Mouse (Mus musculus): Measurements from ENCODE around the gene Tom1l1.
"Not testable (repeated sequence)": the region's sequence is repeated elsewhere in the genome, so short reads cannot be mapped to it uniquely, and the experiment has no call there.

Tom1l1 gene

DNA sequence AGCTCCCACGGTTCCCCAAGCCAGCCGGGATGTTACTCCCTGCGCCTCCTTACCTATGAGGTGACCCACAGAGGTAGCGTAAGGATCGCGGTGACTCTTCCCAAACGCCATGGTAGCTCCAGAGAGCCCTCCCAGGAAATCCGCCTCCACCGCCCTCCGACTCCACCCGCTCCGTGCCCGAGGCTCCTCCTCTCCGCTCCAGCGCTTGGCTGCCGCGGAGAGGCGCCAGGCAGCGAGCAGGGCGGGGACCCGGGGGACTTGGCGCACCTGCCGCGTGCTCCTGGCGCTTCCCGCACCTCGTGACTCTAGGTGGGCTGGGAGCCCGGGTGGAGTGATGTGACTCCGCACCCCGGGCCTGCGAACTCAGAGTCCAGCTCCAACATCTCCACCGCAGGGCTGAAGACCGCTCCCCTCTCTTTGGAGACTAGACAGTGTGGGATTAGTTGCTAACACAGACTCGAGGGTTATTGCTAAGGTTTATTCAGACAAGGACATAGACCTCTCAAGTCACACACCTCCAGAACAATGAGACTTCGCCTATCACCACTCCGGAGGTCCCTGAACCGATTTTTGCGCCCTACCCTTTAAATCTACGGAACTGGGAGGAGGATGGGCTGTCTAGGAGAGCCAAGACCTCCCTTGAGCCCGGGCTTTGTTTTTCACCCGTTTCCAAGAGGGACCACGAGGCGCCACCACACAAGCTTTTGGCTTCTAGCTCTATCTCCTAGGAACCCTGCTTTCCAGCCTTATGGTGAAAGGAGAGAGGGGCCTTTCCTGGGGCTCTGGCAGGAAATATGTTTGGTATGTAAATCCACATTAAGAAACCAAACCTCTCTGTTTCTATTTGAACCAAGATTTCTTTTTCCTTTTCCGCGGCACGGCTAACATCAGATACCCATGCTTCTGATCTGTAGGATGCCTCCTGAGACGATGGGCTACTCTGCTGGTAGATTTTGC lies at the start of gene Tom1l1:
Tom1l1 (minus strand) TSS at position 907 of the 957 bp plus-strand sequence.
- DNase-seq (ENCODE audit: low read depth, low spot score), result peak; percentile 79

DNA sequence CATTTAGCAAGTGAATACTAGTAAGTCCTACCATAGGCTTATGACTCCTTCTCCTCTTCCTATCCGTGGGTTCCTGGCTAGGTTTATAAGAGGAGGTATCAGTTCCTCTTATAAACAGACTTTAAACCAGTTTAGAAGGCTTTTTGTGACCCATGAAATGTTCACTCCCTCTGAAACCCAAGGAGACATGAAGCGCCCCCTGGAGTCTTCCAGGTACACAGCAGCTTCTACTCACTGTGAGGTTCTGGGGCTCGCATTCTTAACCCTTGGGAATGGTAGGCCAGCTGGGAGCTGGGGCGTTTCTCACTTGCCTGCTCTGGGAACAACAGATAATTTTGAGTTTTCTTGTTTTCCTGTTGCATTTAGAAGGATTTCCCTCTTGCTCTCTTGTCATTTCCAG lies 45.4 kb upstream of the Tom1l1 start:
- peak; percentile 32 for DNase-seq (ENCODE audit: low read depth, low spot score)

DNA sequence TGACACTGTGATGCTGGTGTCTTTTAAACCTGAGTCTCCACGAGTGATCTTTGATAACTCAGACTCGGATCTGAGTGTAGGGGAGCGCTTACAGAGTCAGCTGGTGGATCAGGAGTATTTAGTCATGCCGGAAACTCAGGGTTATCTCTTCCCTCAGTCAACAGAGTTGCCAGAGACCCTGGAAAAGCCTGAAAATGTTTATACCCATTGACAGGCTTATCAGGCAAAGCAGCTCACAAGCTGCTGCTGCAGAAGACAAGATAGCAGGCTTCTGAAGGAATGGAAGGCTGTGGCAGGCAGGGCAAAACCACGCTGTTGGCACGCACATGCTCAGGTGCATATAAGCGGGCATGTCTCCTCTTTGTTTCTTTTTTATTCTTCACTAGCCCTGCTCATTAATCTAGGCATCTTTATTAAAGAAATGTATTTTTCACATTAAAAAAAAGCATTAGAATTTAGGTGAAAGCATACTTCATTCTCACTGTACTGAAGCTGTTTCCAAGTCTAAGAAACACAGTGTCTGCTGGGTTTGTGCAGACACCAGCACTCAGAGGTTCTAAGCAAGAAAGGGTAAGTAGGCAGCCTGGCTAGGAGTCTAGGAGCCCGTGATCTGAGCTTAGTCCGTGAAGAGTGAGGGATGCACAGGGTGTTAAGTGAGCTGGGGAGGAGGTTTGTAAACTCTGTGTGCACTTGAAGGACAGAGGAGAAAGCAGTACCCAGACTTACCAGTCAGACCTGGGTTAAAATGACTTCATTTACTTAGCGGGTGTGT lies 39.4 kb upstream of the Tom1l1 start:
- DNase-seq (ENCODE audit: low read depth, low spot score), result no peak

DNA sequence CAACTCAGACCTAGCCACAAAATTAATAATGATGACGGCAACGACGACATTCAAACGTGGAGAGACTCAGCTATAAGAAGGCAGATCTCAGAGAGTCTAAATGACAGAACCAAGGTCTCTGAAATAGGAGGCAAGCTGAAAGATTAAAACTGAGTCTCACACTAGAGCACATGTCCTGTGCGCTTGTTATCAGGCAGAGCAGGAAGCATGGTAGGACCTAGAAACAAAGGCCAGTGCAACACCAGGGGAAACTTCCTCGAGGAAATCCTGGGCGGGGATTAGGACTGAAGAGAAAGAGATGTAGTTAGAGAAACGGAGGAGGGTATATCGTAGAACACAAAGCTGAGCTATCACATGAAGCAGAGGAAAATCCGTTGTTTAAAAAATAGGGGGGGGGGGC lies 38.6 kb upstream of the Tom1l1 start:
- DNase-seq (ENCODE audit: low read depth, low spot score), result no peak

DNA sequence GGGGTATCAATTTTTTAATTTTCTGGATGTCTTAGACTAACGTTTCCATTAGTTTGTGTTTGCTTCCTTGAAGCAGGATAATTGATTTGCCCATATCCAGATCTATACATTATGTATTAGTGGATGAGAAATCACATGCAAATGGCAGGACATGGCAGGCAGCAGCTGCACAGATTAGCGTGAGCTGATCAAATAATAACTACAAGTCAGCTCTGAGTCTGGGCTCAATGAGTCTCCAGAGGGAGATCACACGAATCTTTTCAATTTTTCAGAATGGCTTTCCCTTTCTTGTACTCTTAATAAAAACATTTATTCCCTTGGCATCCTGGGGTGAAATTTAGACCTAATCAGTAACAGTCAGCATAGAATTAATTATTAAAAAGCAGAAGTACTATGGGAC lies 34.1 kb upstream of the Tom1l1 start:
- no peak for DNase-seq (ENCODE audit: low read depth, low spot score)

DNA sequence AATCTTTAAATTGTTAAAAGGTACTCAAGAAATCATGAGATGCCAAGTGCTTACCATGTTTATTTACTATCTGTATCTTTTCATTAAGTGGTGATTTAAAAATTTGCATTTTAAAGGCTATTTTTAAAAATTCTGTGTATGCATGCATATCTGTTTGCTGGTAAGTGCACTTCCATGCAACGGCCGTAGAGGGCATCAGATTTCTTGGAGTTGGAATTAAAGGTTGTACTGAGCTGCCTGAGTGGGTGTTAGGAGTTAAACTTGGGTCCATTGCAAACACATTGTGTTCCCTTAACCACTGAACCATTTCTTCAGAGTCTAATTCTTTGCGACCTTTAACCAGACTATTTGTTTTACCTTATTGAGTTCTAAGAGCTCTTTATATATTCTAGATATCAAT lies 29.6 kb upstream of the Tom1l1 start:
- DNase-seq (ENCODE audit: low read depth, low spot score), result no peak

DNA sequence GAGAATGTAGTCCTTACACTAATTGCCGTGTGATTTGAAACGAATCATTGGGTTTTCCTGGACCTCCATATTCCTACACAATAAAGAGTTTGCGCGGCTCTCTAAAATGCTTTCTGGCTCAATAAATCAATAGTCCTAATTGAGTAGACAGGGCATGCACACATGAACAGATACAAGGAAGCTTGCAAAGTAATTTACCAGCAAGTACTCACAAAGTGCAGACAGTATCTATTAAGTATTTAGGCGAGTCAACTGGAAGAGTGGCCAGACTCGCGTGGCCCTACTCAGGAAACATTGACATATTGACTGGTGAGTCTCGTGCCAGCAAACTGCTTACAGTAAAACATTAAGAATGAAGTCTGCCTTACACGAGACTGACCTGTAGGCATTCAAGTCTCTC lies 23.4 kb upstream of the Tom1l1 start:
- no peak for DNase-seq (ENCODE audit: low read depth, low spot score)

DNA sequence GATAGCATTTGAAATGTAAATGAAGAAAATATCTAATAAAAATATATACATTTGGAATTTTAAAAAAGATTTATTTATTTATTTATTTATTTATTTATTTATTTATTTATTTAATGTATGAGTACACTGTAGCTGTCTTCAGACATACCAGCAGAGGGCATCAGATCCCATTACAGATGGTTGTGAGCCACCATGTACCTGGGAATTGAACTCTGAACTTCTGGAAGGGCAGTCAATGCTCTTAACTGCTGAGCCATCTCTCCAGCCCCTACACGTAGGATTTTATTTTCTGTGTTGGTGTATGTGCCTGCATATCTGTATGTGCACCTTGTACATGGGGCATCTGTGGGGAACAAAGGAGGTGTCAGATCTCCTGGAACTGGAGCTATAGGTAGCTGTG lies 19.0 kb upstream of the Tom1l1 start:
- not testable (repeated sequence) for DNase-seq (ENCODE audit: low read depth, low spot score)

DNA sequence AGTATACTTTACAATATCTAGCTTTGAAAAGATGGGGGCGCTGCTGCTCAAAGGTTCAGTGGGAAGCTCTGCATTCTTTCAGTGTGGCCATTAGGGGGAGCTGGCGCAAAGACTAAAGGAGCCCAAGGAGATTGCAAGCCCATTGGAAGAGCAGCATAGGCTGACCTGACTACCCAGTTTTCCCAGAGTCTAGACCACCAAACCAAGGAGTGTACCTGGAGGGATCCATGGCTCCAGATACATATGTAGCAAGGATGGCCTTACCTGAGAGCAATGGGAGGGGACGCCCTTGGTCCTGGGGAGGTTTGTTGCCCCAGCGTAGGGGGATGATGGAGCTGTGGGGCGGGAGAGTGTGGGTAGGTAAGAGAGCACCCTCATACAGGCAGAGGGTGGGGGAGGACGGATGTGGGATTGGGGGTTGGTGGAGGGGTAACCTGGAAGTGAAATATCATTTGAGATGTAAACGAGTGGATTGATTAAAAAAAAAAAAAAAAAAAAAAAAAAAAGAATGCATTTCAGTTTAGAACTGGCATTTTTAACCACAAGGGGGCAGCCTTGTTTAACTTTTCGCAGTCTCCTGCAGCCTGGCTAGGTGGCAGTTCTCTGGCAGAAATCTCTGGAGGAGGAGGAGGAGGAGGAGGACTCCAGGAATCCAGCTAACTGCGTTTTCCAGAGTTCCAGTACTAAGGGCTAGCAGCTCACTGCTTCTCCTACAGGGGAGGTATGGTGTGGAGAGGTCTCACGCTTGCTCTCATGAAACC lies 9.5 kb upstream of the Tom1l1 start:
- peak; percentile 91 for DNase-seq (ENCODE audit: low read depth, low spot score)

DNA sequence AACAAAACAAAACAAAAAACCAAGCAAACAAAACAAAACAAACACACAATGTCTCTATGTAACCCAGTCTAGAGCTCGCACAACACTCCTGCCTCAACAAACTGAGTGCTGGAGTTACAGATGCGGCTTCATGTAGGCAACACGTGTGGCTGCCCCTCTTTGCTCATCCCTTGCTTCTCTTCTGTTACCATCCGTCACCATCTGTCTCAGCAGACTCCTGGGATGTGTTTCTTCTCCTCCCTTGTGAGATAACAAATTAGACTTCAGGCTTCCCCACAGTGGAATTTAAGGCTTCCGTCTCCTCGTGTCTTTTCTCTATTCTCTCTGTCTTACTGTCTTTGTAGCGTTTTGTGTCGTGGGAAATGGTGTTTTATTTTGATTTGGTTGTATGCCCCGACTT lies 7.6 kb upstream of the Tom1l1 start:
- DNase-seq (ENCODE audit: low read depth, low spot score), result no peak

DNA sequence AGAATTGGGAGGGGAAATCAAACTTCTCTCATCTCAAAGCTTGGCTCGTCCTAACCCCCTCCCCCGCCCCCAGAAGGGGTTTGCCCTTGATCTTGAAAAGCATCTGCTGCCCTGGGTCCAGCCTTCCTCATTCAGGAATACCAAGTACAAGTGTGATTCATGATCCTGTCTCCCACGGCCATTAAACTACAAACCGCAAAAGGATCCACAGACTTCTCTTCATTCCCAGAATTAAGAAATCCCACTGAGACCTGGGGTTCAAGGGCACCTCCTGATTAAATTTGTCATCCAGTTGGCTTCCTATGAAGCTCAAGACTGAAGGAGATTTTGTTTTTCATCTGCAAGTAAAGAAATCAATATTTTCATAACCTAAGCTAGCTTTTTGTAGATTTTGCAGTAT lies 6.0 kb upstream of the Tom1l1 start:
- DNase-seq (ENCODE audit: low read depth, low spot score), result no peak

DNA sequence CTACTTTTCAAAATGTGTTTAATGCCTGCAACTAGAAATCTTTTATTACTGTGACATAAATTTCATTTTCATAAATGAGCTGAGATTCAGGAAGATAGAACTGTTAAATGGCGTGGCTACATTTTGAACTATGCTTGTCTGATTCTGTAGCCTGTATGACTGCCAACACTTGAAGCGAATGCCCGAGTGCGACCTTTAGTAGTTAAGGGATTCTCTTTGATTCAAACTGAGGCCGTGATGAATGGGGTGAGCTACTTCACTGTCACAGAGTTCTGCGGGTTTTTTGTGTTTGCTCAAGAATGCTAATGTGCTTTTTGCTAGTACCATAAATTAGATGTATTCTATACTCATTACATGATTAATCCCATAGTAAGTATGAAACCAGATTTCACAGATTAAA lies 2.2 kb upstream of the Tom1l1 start:
- no peak for DNase-seq (ENCODE audit: low read depth, low spot score)

DNA sequence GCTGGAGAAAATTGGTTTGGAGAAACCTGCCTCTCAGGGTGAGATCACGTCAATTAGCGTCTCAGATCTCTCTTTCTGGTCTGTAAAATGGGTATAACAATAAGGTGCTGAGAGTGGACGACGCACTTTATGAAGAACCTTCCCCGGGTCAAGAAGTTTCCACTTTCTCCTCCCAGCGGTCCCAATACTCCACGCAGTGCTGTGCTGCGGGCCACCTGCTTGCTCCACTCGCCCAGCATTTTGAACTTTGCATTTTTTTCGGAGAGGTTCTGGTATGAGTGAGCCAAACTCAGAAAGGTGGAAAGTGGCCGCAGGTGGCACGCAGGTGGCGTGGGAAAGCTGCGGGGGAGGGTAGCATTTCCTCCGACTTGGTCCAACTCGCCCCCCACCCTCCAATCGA lies 1.1 kb downstream of the Tom1l1 start:
- DNase-seq (ENCODE audit: low read depth, low spot score), result no peak

DNA sequence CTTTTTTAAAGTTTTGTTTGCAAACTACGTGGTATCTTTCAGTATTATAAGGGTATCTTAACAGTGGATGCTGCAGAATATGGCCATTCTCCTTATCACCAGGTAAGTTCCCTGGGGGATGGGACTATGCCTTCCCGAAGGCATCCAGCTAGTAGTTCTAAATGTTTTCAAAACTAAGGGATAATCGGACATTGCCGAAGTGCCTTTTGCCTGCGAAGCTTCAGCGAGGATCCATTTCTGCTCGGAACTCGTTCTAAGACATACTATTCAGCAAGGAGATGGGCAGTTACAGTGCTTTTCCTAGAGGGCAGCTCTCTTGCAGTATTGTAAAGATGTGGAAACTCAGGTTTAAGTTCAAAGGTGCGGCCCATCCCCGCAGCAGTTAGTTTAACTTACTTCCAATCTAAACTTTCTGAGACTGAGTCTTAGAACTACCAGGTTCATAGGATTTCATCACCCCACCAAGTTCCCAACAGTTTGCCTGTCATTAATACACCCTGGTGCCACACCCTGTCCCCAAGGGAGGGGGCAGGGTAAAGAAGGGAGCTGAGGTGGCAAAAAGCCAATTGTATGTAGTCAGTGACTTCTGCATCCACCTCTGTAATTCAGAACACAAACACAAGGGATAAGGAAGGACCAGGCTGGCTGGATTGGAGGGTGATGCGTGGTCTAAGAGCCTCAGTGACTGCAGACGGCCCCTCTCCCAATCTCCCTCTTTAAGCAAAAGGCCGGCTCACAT lies 1.7 kb downstream of the Tom1l1 start:
- DNase-seq (ENCODE audit: low read depth, low spot score), result no peak

DNA sequence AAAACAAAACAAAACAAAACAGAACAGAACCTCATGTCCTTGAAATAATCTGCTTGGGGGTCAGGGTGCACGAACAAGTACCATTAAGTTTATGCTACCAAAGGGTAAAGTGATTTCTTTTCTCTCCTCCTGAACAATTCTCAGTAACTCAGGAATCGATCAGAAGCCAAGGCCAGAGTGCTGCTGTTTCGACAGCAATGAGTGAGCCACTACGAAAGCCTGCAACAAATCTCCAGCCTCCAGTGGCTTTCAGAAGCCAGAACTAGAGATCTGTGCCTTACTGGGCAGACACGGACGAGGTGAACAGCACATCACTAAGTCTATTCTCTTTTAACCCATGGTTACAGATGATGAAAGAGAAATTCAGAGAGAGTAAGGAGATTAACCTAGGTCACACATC lies 3.0 kb downstream of the Tom1l1 start:
- DNase-seq (ENCODE audit: low read depth, low spot score), result no peak

DNA sequence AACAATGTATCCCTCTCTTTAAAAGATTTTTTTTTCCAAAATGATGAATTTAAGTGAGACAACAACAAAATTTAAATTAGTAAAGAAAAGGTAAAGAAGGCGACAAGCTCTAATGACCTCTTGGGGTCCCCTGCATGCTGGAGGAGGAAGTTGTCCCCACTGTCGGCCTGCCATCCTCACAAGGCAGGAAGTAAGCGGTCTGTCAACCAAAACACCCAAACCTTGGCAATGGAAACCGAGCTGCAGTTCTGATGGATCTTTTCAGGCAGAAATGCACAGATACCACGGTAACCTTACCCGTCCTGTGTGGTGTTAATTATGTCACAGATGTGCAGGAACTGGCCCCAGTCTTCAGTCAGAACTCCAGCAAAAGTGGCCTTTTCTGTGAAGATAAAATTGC lies 3.4 kb downstream of the Tom1l1 start:
- no peak for DNase-seq (ENCODE audit: low read depth, low spot score)

DNA sequence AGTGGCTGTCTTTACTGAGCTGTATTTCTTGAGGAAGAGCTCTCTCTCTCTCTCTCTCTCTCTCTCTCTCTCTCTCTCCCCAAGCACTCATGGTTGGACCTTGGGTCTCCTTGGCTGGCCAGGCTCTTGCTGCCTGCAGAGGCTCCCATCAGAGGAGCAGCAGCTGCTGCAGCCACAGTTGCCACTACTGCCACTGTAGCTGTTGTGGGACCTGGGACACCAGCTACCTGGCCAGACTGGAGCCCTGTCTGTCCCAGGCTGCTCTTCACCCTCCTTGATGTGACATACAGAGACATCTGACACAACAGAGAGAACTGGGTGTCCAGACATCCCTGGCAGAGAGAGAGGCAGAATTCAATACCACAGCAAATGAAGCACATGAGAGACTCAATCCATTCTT lies 7.0 kb downstream of the Tom1l1 start:
- no peak for DNase-seq (ENCODE audit: low read depth, low spot score)

DNA sequence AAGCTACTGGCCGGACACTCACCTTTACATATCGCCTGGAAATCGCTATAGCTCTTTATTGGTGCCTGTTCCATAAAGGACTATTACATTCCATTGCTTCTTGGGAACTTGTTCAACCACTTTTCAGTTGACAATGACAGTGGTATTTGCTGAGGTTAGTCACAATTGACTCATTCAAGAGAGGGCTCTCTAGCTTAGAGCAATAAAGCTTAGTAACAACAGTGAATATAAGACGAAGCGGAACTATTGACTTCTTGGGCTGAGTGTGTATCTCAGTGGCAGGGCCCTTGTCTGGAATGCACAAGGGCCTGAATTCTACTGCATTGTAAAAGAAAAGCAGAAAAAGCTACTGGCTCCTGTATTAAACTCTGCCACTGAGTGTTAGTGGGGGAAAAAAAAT lies 9.6 kb downstream of the Tom1l1 start:
- DNase-seq (ENCODE audit: low read depth, low spot score), result no peak

DNA sequence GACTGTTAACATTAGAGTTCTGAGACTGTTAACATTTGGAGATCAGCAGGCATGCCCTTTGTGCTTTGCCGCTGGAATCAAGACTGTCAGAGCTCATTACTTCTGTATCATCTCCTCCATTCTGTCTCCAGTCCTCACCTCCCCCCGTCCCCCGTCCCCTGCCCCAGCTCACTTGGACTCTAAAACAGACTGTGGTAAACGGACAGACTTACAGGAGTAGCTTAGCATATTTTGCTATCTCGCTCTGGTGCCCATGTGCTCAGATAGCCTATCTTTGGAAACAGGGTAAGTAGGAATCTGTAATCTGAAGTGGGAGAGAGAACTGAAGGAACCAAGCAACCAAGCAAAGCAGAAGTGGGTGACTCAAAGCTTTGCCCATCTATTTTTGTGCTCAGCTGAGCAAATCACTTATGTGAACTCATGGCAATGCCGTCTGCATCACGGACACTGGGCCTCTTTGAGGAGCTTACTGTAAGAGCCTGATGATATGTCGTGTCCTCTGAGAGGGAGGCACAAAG lies 10.3 kb downstream of the Tom1l1 start:
- DNase-seq (ENCODE audit: low read depth, low spot score), result no peak

DNA sequence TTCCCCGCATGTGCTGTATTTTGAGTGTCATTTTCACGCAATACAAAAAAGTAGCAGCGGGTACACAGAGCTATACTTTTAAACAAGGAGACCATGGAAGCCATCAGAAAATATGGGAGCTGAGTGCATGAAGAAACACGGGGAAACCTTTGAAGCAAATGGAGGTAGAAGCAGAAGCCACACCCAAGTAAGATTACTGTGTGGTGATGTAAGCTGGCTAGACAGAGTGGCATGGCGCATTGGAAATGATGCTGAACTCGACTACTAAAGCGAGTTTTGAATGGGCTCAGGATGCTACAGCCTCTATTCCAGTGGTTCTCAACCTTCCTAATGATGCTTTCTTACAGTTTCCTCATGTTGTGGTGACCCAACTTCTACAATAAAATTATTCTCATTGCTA lies 11.1 kb downstream of the Tom1l1 start:
- no peak for DNase-seq (ENCODE audit: low read depth, low spot score)

DNA sequence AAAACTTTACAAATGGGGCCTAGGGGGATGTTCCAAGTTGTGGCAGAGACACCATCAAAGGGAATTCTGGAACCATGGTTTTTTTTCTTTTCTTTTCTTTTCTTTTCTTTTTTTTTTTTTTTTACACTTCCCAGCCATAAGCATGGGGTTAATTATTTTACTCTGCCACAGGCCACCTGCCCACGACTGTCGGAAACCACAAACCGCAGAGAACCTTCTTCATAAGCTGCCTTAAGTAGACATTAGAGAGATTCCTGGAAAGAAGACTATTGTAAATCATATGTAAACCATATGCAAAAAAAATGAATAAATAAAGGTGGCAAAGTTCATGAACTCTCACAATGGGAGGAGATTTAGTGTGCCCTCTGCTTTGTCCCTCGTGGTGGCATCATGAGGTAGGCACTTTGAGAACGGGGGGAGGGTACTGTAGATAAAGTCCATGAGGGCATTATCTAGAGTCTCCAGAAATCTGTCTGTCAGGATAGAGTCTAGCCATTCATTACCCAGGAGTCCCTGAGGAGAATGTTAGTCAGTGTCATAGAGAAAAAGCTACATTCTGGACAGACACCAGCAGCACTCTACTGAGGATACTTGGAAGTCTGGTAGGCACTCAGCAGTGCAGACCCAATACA lies 12.6 kb downstream of the Tom1l1 start:
- no peak for DNase-seq (ENCODE audit: low read depth, low spot score)

All from R1 (cell line).